Mouse (Mus musculus): ENCODE results near the gene Mcu.

Mcu gene

GRCm38 (mm10) chr10:59613276-59613675 lies 3.2 kb downstream of the Mcu start:
- DNase-seq (ENCODE audit: low spot score in 2 of 2): no peak

DNA sequence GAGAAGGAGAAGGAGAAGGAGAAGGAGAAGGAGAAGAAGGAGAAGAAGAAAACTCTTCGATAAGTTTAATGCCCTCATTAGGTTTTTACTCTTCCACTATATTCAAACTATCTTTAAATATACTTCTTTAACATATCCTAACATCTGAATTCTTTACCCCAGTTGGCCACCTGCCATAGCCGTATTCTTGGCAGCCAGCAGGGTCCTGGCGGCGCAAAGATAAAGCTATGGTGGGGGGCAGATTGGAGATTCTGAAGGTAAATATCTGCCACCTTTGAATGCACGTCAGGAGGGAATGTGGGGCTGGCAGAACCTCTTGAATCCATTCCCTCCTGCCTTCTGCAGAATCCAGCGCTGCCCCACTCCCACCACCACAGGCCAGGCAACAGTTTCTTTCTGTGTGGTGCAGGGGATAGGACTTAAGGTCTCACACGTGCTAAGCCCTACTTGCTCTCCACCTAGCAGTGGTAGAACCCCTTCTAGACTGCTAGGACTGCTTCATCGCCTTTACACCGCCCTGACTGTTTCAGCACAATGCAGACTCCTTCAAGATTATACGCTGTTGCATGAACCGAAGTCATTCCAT lies 11.5 kb downstream of the Mcu start:
- DNase-seq (ENCODE audit: low spot score in 2 of 2): no peak

DNA sequence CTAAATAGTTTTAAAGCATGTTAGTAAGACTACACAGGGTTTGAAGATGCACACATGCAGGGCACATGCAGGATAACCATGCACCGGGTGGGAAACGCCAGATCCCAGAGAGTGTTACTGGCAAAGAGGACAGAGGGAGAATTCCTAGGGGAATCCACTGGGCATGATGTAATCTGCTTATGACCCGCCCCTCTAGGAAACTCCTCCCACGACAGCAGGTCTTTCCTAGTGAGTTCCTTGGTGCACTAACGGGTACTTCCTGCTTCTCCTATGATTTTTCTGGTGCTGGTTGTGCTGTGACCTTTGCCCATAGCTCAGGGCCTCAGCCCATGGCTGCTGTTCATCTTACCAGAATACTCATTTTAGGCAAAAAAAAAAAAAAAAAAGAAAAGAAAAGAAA lies 12.6 kb downstream of the Mcu start:
- no peak for DNase-seq (ENCODE audit: low spot score in 2 of 2)

GRCm38 (mm10) chr10:59602891-59603290 lies 13.6 kb downstream of the Mcu start:
- DNase-seq (ENCODE audit: low spot score in 2 of 2): no peak

DNA sequence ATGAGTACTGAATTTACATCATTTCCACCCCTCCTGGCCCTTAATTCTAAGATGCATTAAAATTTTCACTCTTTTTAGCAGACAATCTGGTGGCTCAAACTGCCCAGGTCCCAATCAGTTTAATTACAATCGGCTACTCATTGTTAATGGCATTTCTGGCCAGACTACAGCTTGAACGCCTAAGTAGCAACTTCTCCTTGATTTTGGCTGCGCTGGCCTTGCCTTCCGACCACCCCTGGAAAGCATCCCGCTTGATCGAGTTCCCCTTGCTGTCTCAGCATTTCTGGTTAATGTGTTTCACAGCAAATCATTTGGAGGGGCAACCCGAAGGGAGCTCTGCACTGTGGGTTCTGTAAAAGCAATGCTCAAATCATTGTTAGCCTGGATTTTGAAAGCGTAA lies 14.4 kb downstream of the Mcu start:
- DNase-seq (ENCODE audit: low spot score in 2 of 2): no peak

- DNase-seq (ENCODE audit: low spot score in 2 of 2): no peak
Measured at GRCm38 (mm10) chr10:59600516-59600915, 16.0 kb downstream of the Mcu start.

- peak in 1 of 2 experiments; percentile 36 for DNase-seq (ENCODE audit: low spot score in 2 of 2)
Measured at GRCm38 (mm10) chr10:59593826-59594570, 22.5 kb downstream of the Mcu start.

- DNase-seq (ENCODE audit: low spot score in 2 of 2): no peak
Measured at GRCm38 (mm10) chr10:59590606-59591005, 25.9 kb downstream of the Mcu start.

DNA sequence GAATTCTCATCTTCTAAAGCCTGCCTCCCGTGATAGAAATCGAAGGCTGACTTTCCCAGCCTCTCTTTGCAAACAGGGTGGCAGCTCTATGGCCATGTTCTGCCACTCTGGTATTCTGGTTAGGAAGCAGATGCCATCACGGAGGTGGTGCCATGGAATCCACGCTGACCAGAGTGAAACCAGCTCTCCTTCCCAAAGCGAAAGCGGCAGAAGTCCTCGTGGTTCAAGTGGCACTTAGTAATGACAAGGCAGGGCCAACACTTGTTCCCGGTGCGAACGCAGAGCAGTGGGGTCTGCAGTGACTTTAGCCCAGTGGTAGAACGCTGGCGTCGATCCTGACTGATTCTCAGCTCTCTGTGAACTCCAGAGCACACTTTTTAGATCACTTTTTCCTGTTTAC lies 26.6 kb downstream of the Mcu start:
- DNase-seq (ENCODE audit: low spot score in 2 of 2): no peak

- DNase-seq (ENCODE audit: low spot score in 2 of 2): no peak
Measured at GRCm38 (mm10) chr10:59589420-59589819, 27.1 kb downstream of the Mcu start.

GRCm38 (mm10) chr10:59588135-59588534 lies 28.4 kb downstream of the Mcu start:
- DNase-seq (ENCODE audit: low spot score in 2 of 2): no peak

GRCm38 (mm10) chr10:59586821-59587220 lies 29.7 kb downstream of the Mcu start:
- no peak for DNase-seq (ENCODE audit: low spot score in 2 of 2)

- no peak for DNase-seq (ENCODE audit: low spot score in 2 of 2)
Measured at GRCm38 (mm10) chr10:59585621-59586020, 30.9 kb downstream of the Mcu start.

GRCm38 (mm10) chr10:59581826-59582543 lies 34.5 kb downstream of the Mcu start:
- no peak for DNase-seq (ENCODE audit: low spot score in 2 of 2)

GRCm38 (mm10) chr10:59580593-59581149 lies 35.8 kb downstream of the Mcu start:
- no peak for DNase-seq (ENCODE audit: low spot score in 2 of 2)

DNA sequence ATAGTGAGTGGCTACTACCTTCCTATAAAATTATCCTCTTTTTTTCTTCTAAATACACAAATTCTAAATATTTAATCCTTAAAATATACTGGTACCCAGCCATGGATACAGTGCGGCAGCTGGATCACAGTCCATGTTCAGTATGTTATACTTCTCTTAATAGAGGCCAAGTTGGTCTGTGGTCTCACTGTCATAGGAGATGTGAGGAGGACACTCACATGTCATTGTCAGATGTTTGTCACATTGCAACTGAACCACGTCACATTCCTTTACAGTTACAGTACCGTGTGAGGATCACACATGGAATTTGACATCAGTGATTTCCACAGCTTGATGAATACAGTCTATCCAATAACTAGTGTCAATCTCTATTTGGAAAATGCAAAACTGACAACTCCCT lies 36.8 kb downstream of the Mcu start:
- DNase-seq (ENCODE audit: low spot score in 2 of 2): no peak

- no peak for DNase-seq (ENCODE audit: low spot score in 2 of 2)
Measured at GRCm38 (mm10) chr10:59577871-59578801, 38.4 kb downstream of the Mcu start.

- DNase-seq (ENCODE audit: low spot score in 2 of 2): no peak
Measured at GRCm38 (mm10) chr10:59576305-59576704, 40.2 kb downstream of the Mcu start.

DNA sequence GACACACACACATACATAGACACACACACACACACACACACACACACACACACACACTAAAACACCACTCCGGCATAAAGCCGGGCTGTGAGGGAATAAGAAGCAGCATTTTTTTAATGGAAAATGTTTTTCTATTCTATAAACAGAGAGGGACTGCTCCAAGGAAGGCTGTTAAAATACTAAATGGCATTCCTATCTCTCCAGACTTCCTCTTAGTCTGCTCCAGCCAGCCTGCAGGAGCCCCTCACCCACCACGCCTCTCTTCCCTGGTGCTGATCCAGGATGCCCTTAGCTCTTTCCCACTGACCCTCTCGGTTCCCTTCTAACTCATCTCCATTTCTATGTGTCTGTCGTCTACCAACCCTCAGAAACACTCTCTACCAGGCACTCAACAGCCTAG lies 44.5 kb downstream of the Mcu start:
- DNase-seq (ENCODE audit: low spot score in 2 of 2): no peak

GRCm38 (mm10) chr10:59571273-59571672 lies 45.2 kb downstream of the Mcu start:
- DNase-seq (ENCODE audit: low spot score in 2 of 2): no peak

DNA sequence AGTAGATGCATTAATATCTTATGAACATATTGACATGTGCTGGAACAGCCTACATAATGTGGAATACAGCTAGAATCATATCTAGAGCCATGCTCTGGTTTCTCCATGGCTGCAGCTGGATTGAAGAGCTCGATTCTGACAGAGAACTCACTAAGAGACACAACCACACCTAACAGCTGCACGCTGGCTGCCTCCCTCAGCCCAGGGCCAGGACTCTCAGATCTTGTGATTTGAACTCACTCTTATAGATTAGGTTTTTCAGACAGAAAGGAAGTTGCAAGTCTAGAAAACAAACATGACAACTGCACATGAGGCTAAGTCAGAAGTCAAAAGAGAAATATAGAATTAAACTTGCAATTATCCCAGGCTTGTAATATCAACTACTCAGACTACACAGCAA lies 45.7 kb downstream of the Mcu start:
- no peak for DNase-seq (ENCODE audit: low spot score in 2 of 2)

GRCm38 (mm10) chr10:59570360-59570759 lies 46.1 kb downstream of the Mcu start:
- no peak for DNase-seq (ENCODE audit: low spot score in 2 of 2)

All from frontal cortex, postnatal 10 days (tissue).